Mouse (Mus musculus): Measurements from ENCODE around the gene Sh3pxd2a.

DNA sequence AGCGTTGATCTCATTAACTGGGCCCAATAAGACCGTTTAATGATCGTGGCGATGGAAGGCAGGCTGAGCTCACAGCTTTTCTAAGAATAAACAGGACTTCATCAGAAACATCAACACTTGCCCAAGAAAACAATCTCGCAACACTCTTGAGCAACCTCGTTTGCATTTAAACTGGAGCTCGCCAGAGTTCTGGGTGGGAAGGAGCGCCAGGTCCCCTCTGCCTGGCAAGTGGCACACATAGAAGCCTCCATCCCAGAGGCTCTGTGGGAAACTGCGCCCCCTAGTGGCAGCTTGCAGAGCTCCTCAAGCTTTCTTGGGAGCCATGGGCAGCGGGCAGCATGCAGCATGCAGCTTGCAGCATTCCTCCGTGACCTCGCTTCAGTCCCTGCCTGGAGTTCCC lies 126.5 kb downstream of the Sh3pxd2a start:
- TF ChIP-seq TCF12 (IDR thresholded peaks at IDR 0.05; ENCODE audit: low read depth, low read length) (0 out of 2 replicates have a peak, but pooled peaks have one; percentile 25), ETS1 (conservative IDR thresholded peaks at IDR 0.05; ENCODE audit: low read depth, low read length) (no peak), SIN3A (IDR thresholded peaks at IDR 0.05; ENCODE audit: low read length) (no peak), CTCF (conservative IDR thresholded peaks at IDR 0.05 in 1 of 2, IDR thresholded peaks at IDR 0.05 in 1 of 2; ENCODE audit: low read depth in 2 of 2, low read length in 2 of 2) (peak; percentile 58 to 89), EP300 (IDR thresholded peaks at IDR 0.05; ENCODE audit: low read length) (no peak), RCOR1 (conservative IDR thresholded peaks at IDR 0.05; ENCODE audit: low read depth, low read length) (no peak), POLR2A (IDR thresholded peaks at IDR 0.05; ENCODE audit: low read depth, low read length) (no peak)

Data from CH12.LX (cell line).